Comparison of ENCODE assay signal across 8 mouse cellular contexts in genomic region chr11:72952226-72952625, GRCm38 (mm10). TPM values are rescaled to one million over a fixed set of nuclear protein-coding genes. Genes with fewer than 3 reads are reported as not detected.
DNase-seq lines count a peak whose midpoint lies in the region; ATAC-seq and TF ChIP-seq lines count a peak whose summit lies in the region.
"Had no signal": no experiment of that assay in that cellular context is flagged by ENCODE, and none has a peak within 500 bp of the region (broad histone marks: within the 10 kb centered on the region; RNA-seq: fewer than 3 reads in every experiment).

No protein-coding gene starts in this region.

- peak; percentile 59 to 74 for DNase-seq in heart, adult 2 months
- peak; percentile 52 for DNase-seq in kidney, adult 18-20 months
- DNase-seq in frontal cortex, postnatal 14 days (ENCODE audit: low spot score in 2 of 2), result no peak
- DNase-seq in cerebellum, adult 18-20 months, result no peak
- DNase-seq in liver, postnatal 0 days, result no peak

- peak overlapping the region; percentile 74 for H3K27ac ChIP-seq in brown adipose tissue, adult 24 weeks (replicated peaks; ENCODE audit: low read depth, low read length)
- H3K27ac ChIP-seq in heart, adult 2 months, result peak overlapping the region; percentile 82
- H3K27ac ChIP-seq in lung, embryonic 16.5 days (ENCODE audit: low read length), result peak overlapping the region; percentile 87
- H3K27ac ChIP-seq in liver, postnatal 0 days (ENCODE audit: low read depth), result no peak overlapping the region; the same call in 1 of the 2 replicates
- H3K27ac ChIP-seq: hindbrain, embryonic 15.5 days had no signal

- no peak overlapping the region for H3K4me2 ChIP-seq in lung, embryonic 16.5 days (ENCODE audit: low read depth, low read length)
- no peak overlapping the region for H3K4me2 ChIP-seq in liver, postnatal 0 days (ENCODE audit: low read depth, low read length)
- H3K4me2 ChIP-seq: hindbrain, embryonic 15.5 days had no signal

- no peak for TF ChIP-seq POLR2A in heart, adult 2 months (IDR thresholded peaks at IDR 0.05; ENCODE audit: insufficient read depth, low read depth, low read length)

- H3K27me3 ChIP-seq in heart, adult 2 months (ENCODE audit: control insufficient read depth, insufficient read depth, low read length), result no peaks in the 10 kb centered on the region
- H3K27me3 ChIP-seq in lung, embryonic 16.5 days (ENCODE audit: control insufficient read depth, insufficient read depth, low read depth, low read length), result no peaks in the 10 kb centered on the region
- H3K27me3 ChIP-seq in liver, postnatal 0 days (ENCODE audit: insufficient read depth, low read length), result no peaks in the 10 kb centered on the region
- H3K27me3 ChIP-seq: hindbrain, embryonic 15.5 days had no signal

- peak; percentile 67 for ATAC-seq in lung, embryonic 16.5 days (ENCODE audit: low read depth)
- no peak for ATAC-seq in liver, postnatal 0 days

- intact Hi-C loops in heart, adult 2 months (cut with DNase I), result no loop called here

- peaks cover 4% of the 10 kb centered on the region for H3K36me3 ChIP-seq in heart, adult 2 months (ENCODE audit: control insufficient read depth, insufficient read depth, low read length)
- no peaks in the 10 kb centered on the region for H3K36me3 ChIP-seq in lung, embryonic 16.5 days (ENCODE audit: control insufficient read depth, insufficient read depth, low read length)
- H3K36me3 ChIP-seq in liver, postnatal 0 days (replicated peaks; ENCODE audit: insufficient read depth, low read length), result no peaks in the 10 kb centered on the region
- H3K36me3 ChIP-seq: hindbrain, embryonic 15.5 days had no signal

- H3K9ac ChIP-seq in heart, adult 2 months (ENCODE audit: low read depth, low read length), result no peak overlapping the region
- H3K9ac ChIP-seq in lung, embryonic 16.5 days (ENCODE audit: low read length), result peak overlapping the region; percentile 21; the same call in 1 of the 2 replicates
- no peak overlapping the region for H3K9ac ChIP-seq in liver, postnatal 0 days (replicated peaks)
- H3K9ac ChIP-seq: hindbrain, embryonic 15.5 days had no signal

- peaks cover 40% of the 10 kb centered on the region for H3K4me1 ChIP-seq in brown adipose tissue, adult 24 weeks (ENCODE audit: control insufficient read depth, insufficient read depth, insufficient read length, low read length)
- peaks cover 42% of the 10 kb centered on the region for H3K4me1 ChIP-seq in heart, adult 2 months (ENCODE audit: control insufficient read depth, insufficient read depth, low read length)
- H3K4me1 ChIP-seq in lung, embryonic 16.5 days (replicated peaks; ENCODE audit: control insufficient read depth, insufficient read depth, low read length), result peaks cover 45% of the 10 kb centered on the region
- peaks cover 40% of the 10 kb centered on the region for H3K4me1 ChIP-seq in liver, postnatal 0 days (ENCODE audit: insufficient read depth)
- H3K4me1 ChIP-seq: hindbrain, embryonic 15.5 days had no signal

- TF ChIP-seq EP300 in heart, adult 2 months (IDR thresholded peaks at IDR 0.05; ENCODE audit: insufficient read depth, low read depth, low read length), result peak; percentile 66; the same call in 1 of the 2 replicates
- TF ChIP-seq EP300 in liver, postnatal 0 days (IDR thresholded peaks at IDR 0.05; ENCODE audit: low read depth), result no peak

- H3K79me2 ChIP-seq in heart, adult 2 months (replicated peaks; ENCODE audit: control insufficient read depth, insufficient read depth, low read length), result no peaks in the 10 kb centered on the region

- H3K9me3 ChIP-seq in lung, embryonic 16.5 days (ENCODE audit: control insufficient read depth, low read length), result no peaks in the 10 kb centered on the region
- no peaks in the 10 kb centered on the region for H3K9me3 ChIP-seq in liver, postnatal 0 days (ENCODE audit: low read length)
- H3K9me3 ChIP-seq: hindbrain, embryonic 15.5 days had no signal

- H3K4me3 ChIP-seq in brown adipose tissue, adult 24 weeks (ENCODE audit: insufficient read depth, low read depth, low read length), result no peak overlapping the region
- no peak overlapping the region for H3K4me3 ChIP-seq in heart, adult 2 months
- H3K4me3 ChIP-seq in lung, embryonic 16.5 days (ENCODE audit: low read length), result no peak overlapping the region
- H3K4me3 ChIP-seq in liver, postnatal 0 days (ENCODE audit: low read depth, low read length), result no peak overlapping the region
- H3K4me3 ChIP-seq: hindbrain, embryonic 15.5 days had no signal

- TF ChIP-seq CTCF in heart, adult 2 months (IDR thresholded peaks at IDR 0.05), result no peak
- TF ChIP-seq CTCF in liver, postnatal 0 days (IDR thresholded peaks at IDR 0.05; ENCODE audit: low read depth), result no peak

- 33% methylated on average over 3 of the region's 3 CpGs for WGBS in heart, adult 2 months
- 31% methylated on average over 3 of the region's 3 CpGs for WGBS in lung, embryonic 16.5 days
- WGBS in liver, postnatal 0 days (ENCODE audit: insufficient replicate concordance), result 46% methylated on average over 3 of the region's 3 CpGs

RNA-seq across cellular contexts. Expression of gene Atp2a3, which starts 8.7 kb away (rescaled TPM):
- 2.6 and 4.3 TPM in 2 replicates for polyA plus RNA-seq in brown adipose tissue, adult 24 weeks (2012; ENCODE audit: insufficient read depth, insufficient read length, missing spikeins)
- total RNA-seq in heart, adult 2 months (2021), result 10 to 100 TPM; 10.9 to 14.5 TPM
- 15.9 and 17.3 TPM in 2 replicates for polyA plus RNA-seq in heart, adult 2 months (2012; rRNA removed)
- polyA plus RNA-seq in lung, embryonic 16.5 days (2015; fragmentation: Nextera tagmentation; extraction: Ambion mirVana), result 21.7 and 23.2 TPM in 2 replicates
- 13.5 and 14.6 TPM in 2 replicates for polyA plus RNA-seq in liver, postnatal 0 days (2015; fragmentation: Nextera tagmentation; extraction: Ambion mirVana)

RNA-seq across cellular contexts. Expression of gene P2rx1, which starts 46.7 kb away (rescaled TPM):
- polyA plus RNA-seq in brown adipose tissue, adult 24 weeks (2012; ENCODE audit: insufficient read depth, insufficient read length, missing spikeins), result 0.40 and 1.9 TPM in 2 replicates
- total RNA-seq in heart, adult 2 months (2021), result under 1 TPM; 0.21 to 0.86 TPM
- 0.76 and 0.91 TPM in 2 replicates for polyA plus RNA-seq in heart, adult 2 months (2012; rRNA removed)
- 2.2 and 2.6 TPM in 2 replicates for polyA plus RNA-seq in lung, embryonic 16.5 days (2015; fragmentation: Nextera tagmentation; extraction: Ambion mirVana)
- polyA plus RNA-seq in liver, postnatal 0 days (2015; fragmentation: Nextera tagmentation; extraction: Ambion mirVana), result 7.0 and 7.9 TPM in 2 replicates

Comparison
In these comparisons a context has a peak if more than half of its experiments do, and no peak if none do; other contexts are left out.
1. DNase-seq: peak in heart, adult 2 months (2 of 2) and kidney, adult 18-20 months (single experiment); none in frontal cortex, postnatal 14 days (0 of 2), cerebellum, adult 18-20 months (0 of 2) and liver, postnatal 0 days (single experiment).